Mouse (Mus musculus): Measurements from ENCODE around the gene Bicral.

DNA sequence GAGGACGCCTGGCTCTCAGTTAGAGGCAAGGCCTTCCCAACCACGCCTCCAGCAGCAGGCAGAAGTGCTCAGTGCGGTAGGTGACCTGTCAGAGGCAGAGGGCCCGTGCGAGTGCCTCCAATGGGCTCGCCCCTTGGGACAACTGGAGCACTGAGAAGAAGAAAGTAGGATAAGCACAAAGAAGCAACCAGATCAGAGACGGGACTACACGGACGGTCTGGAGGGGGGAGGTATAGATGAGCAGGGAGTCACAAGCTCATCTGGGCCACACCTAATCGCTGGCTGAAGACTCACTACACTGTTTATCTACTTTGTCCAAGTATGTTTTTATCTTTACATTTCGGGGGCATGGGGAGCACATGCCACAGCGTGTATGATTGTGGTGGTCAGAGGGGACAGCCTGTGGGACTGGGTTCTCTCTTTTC lies 40.5 kb downstream of the Bicral start:
- TF ChIP-seq POLR2A (IDR thresholded peaks at IDR 0.05; ENCODE audit: low read depth, low read length) (no peak), CTCF (conservative IDR thresholded peaks at IDR 0.05; ENCODE audit: insufficient read depth, insufficient read length, low read depth, low read length) (no peak)
